Mouse (Mus musculus): ENCODE data around the gene Cep112. TPM values are rescaled to one million over a fixed set of nuclear protein-coding genes. Genes with fewer than 3 reads are reported as not detected.

Cep112 gene
- 1 to 10 TPM; 4.2 to 6.7 TPM for total RNA-seq (2023)

GRCm38 (mm10) chr11:108424889-108425591, at the start of gene Cep112:
Cep112 (plus strand) TSS chr11:108425192.

Other genes with a start within 250 kb of the Cep112 start
- not detected for gene Apoh, start 81.8 kb upstream of the Cep112 start, total RNA-seq (2023)
- gene Prkca, start 81.3 kb upstream of the Cep112 start, total RNA-seq (2023) = 1 to 10 TPM; 4.2 to 5.7 TPM